Mouse (Mus musculus) intestine, embryonic 15.5 days (tissue): ENCODE measurements around the gene Bicdl1. TPM values are rescaled to one million over a fixed set of nuclear protein-coding genes. Genes with fewer than 3 reads are reported as not detected.
A peak's percentile ranks its signal among the peaks of the same experiment; 100 is the strongest.

Source experiments
- ATAC-seq: fragments of 200-750 bp; cut with Nextera tagmentation; 2 replicates; pipeline ENCODE4 v1.8.0; 2017; ENCODE audit warnings: moderate TSS enrichment, moderate library complexity
- H3K27ac ChIP-seq: fragments of 300-500 bp; sonication (generic); 2 replicates; pipeline ENCODE4 v1.5.1; 2015; ENCODE audit warnings: mild to moderate bottlenecking, inconsistent platforms
- H3K27me3 ChIP-seq: fragments of 300-500 bp; sonication (generic); replicated peaks from 2 replicates; pipeline ENCODE4 v1.6.1; 2015; ENCODE audit warnings: inconsistent platforms
- H3K36me3 ChIP-seq: fragments of 300-500 bp; sonication (generic); 2 replicates; pipeline ENCODE4 v1.6.1; 2015; ENCODE audit warnings: inconsistent platforms
- H3K4me1 ChIP-seq: fragments of 300-500 bp; sonication (generic); replicated peaks from 2 replicates; pipeline ENCODE4 v1.6.1; 2015; ENCODE audit warnings: inconsistent platforms
- H3K4me2 ChIP-seq: fragments of 300-500 bp; sonication (generic); replicated peaks from 2 replicates; pipeline ENCODE4 v1.6.1; 2015; ENCODE audit warnings: mild to moderate bottlenecking, inconsistent platforms
- H3K4me3 ChIP-seq: fragments of 300-500 bp; sonication (generic); replicated peaks from 2 replicates; pipeline ENCODE4 v1.5.1; 2015; ENCODE audit warnings: inconsistent platforms
- H3K9ac ChIP-seq: fragments of 300-500 bp; sonication (generic); 2 replicates; pipeline ENCODE4 v1.6.1; 2015; ENCODE audit warnings: inconsistent platforms
- H3K9me3 ChIP-seq: fragments of 300-500 bp; sonication (generic); 2 replicates; pipeline ENCODE4 v1.6.1; 2016; ENCODE audit warnings: inconsistent platforms
- WGBS: fragments of 180-500 bp; shearing (Covaris S2); methylation state at CpG from one replicate; pipeline ENCODE4 v1.1.7; 2015; 5-methylcytosine and 5-hydroxymethylcytosine counted together
- polyA plus RNA-seq: library from polyadenylated mRNA; unstranded; fragments of >200 nt; fragmentation: Nextera tagmentation; extraction: Ambion mirVana; gene quantifications from 2 replicates; pipeline ENCODE4 v1.2.1, GENCODE M21; 2015

Gene Bicdl1
- polyA plus RNA-seq, 1 experiment from 2014 or later: 11.3 TPM

- Histone ChIP-seq H3K9ac (no peak overlapping the region), H3K27ac (no peak overlapping the region), H3K4me3 (no peak overlapping the region), H3K9me3 (no peaks in the 10 kb centered on the region), H3K4me2 (no peak overlapping the region), H3K4me1 (no peaks in the 10 kb centered on the region), H3K27me3 (no peaks in the 10 kb centered on the region), H3K36me3 (no peaks in the 10 kb centered on the region)
- no peak for ATAC-seq
- WGBS: 76% methylated on average over 6 of the region's 6 CpGs
Measured at GRCm38 (mm10) chr5:115695191-115695770, 36.1 kb downstream of the Bicdl1 start.

- no peaks in the 10 kb centered on the region for H3K9me3 ChIP-seq
- no peak overlapping the region for H3K4me2 ChIP-seq
- no peak overlapping the region for H3K9ac ChIP-seq
- ATAC-seq: no peak
- no peak overlapping the region for H3K27ac ChIP-seq
- H3K4me3 ChIP-seq: no peak overlapping the region
- 55% methylated on average over 3 of the region's 3 CpGs for WGBS
- no peaks in the 10 kb centered on the region for H3K36me3 ChIP-seq
- H3K27me3 ChIP-seq: no peaks in the 10 kb centered on the region
- H3K4me1 ChIP-seq: no peaks in the 10 kb centered on the region
Measured at GRCm38 (mm10) chr5:115693271-115693670, 38.1 kb downstream of the Bicdl1 start.

GRCm38 (mm10) chr5:115686716-115687115 lies 44.7 kb downstream of the Bicdl1 start:
- Histone ChIP-seq H3K27me3 (no peaks in the 10 kb centered on the region), H3K9ac (no peak overlapping the region), H3K4me1 (no peaks in the 10 kb centered on the region), H3K9me3 (no peaks in the 10 kb centered on the region), H3K4me2 (no peak overlapping the region), H3K27ac (no peak overlapping the region), H3K36me3 (no peaks in the 10 kb centered on the region), H3K4me3 (no peak overlapping the region)
- no peak for ATAC-seq
- 63% methylated on average over 7 of the region's 7 CpGs for WGBS

GRCm38 (mm10) chr5:115685126-115685525 lies 46.3 kb downstream of the Bicdl1 start:
- no peak overlapping the region for H3K9ac ChIP-seq
- ATAC-seq: no peak

GRCm38 (mm10) chr5:115671846-115672245 lies 59.6 kb downstream of the Bicdl1 start:
- no peak overlapping the region for H3K9ac ChIP-seq

More at GRCm38 (mm10) chr5:115685126-115685525, 46.3 kb downstream of the Bicdl1 start:
- H3K4me2 ChIP-seq: no peak overlapping the region
- no peaks in the 10 kb centered on the region for H3K4me1 ChIP-seq
- no peak overlapping the region for H3K27ac ChIP-seq
- H3K9me3 ChIP-seq: no peaks in the 10 kb centered on the region
- no peaks in the 10 kb centered on the region for H3K27me3 ChIP-seq
- WGBS: 85% methylated on average over 10 of the region's 10 CpGs
- no peaks in the 10 kb centered on the region for H3K36me3 ChIP-seq
- H3K4me3 ChIP-seq: no peak overlapping the region

GRCm38 (mm10) chr5:115670406-115670805 lies 61.0 kb downstream of the Bicdl1 start:
- H3K9ac ChIP-seq: no peak overlapping the region
- H3K9me3 ChIP-seq: no peaks in the 10 kb centered on the region
- H3K4me1 ChIP-seq: no peaks in the 10 kb centered on the region
- no peak overlapping the region for H3K4me3 ChIP-seq
- peak; percentile 88 for ATAC-seq
- 50% methylated on average over 2 of the region's 2 CpGs for WGBS
- no peaks in the 10 kb centered on the region for H3K27me3 ChIP-seq
- H3K27ac ChIP-seq: no peak overlapping the region
- no peaks in the 10 kb centered on the region for H3K36me3 ChIP-seq
- no peak overlapping the region for H3K4me2 ChIP-seq

More at GRCm38 (mm10) chr5:115671846-115672245, 59.6 kb downstream of the Bicdl1 start:
- Histone ChIP-seq H3K4me3 (no peak overlapping the region), H3K27me3 (no peaks in the 10 kb centered on the region), H3K4me1 (no peaks in the 10 kb centered on the region), H3K9me3 (no peaks in the 10 kb centered on the region), H3K27ac (no peak overlapping the region), H3K4me2 (no peak overlapping the region), H3K36me3 (no peaks in the 10 kb centered on the region)
- ATAC-seq: no peak
- WGBS: 67% methylated on average over 8 of the region's 8 CpGs

GRCm38 (mm10) chr5:115669974-115670373 lies 61.4 kb downstream of the Bicdl1 start:
- Histone ChIP-seq H3K4me1 (no peaks in the 10 kb centered on the region), H3K9me3 (no peaks in the 10 kb centered on the region), H3K36me3 (no peaks in the 10 kb centered on the region), H3K27ac (no peak overlapping the region), H3K4me3 (no peak overlapping the region), H3K27me3 (no peaks in the 10 kb centered on the region), H3K4me2 (no peak overlapping the region), H3K9ac (no peak overlapping the region)
- ATAC-seq: peak; percentile 51
- WGBS: 83% methylated on average over 11 of the region's 11 CpGs

- no peak overlapping the region for H3K4me3 ChIP-seq
- no peaks in the 10 kb centered on the region for H3K36me3 ChIP-seq
- no peaks in the 10 kb centered on the region for H3K9me3 ChIP-seq
- no peak overlapping the region for H3K27ac ChIP-seq
- no peak overlapping the region for H3K4me2 ChIP-seq
- H3K9ac ChIP-seq: no peak overlapping the region
- H3K4me1 ChIP-seq: no peaks in the 10 kb centered on the region
- ATAC-seq: no peak
- WGBS: 85% methylated on average over 12 of the region's 12 CpGs
- H3K27me3 ChIP-seq: no peaks in the 10 kb centered on the region
Measured at GRCm38 (mm10) chr5:115668986-115669385, 62.4 kb downstream of the Bicdl1 start.

- Histone ChIP-seq H3K36me3 (no peaks in the 10 kb centered on the region), H3K9ac (no peak overlapping the region), H3K4me3 (no peak overlapping the region), H3K27me3 (no peaks in the 10 kb centered on the region), H3K9me3 (no peaks in the 10 kb centered on the region), H3K27ac (no peak overlapping the region), H3K4me2 (no peak overlapping the region), H3K4me1 (no peaks in the 10 kb centered on the region)
- ATAC-seq: no peak
- 14% methylated on average over 7 of the region's 7 CpGs for WGBS
Measured at GRCm38 (mm10) chr5:115667894-115668293, 63.5 kb downstream of the Bicdl1 start.

GRCm38 (mm10) chr5:115667210-115667609 lies 64.2 kb downstream of the Bicdl1 start:
- no peak; the same call in 1 of the 2 replicates for ATAC-seq
- 72% methylated on average over 8 of the region's 8 CpGs for WGBS
- H3K27ac ChIP-seq: no peak overlapping the region

GRCm38 (mm10) chr5:115666366-115667065 lies 64.9 kb downstream of the Bicdl1 start:
- Histone ChIP-seq H3K9ac (no peak overlapping the region), H3K27ac (no peak overlapping the region), H3K36me3 (no peaks in the 10 kb centered on the region), H3K4me2 (no peak overlapping the region), H3K27me3 (no peaks in the 10 kb centered on the region), H3K4me3 (no peak overlapping the region), H3K4me1 (no peaks in the 10 kb centered on the region), H3K9me3 (no peaks in the 10 kb centered on the region)
- no peak for ATAC-seq
- WGBS: 61% methylated on average over 8 of the region's 8 CpGs

More at GRCm38 (mm10) chr5:115667210-115667609, 64.2 kb downstream of the Bicdl1 start:
- Histone ChIP-seq H3K9ac (no peak overlapping the region), H3K4me2 (no peak overlapping the region), H3K27me3 (no peaks in the 10 kb centered on the region), H3K4me3 (no peak overlapping the region), H3K36me3 (no peaks in the 10 kb centered on the region), H3K9me3 (no peaks in the 10 kb centered on the region), H3K4me1 (no peaks in the 10 kb centered on the region)

GRCm38 (mm10) chr5:115662658-115663057 lies 68.8 kb downstream of the Bicdl1 start:
- H3K36me3 ChIP-seq: no peaks in the 10 kb centered on the region
- no peaks in the 10 kb centered on the region for H3K4me1 ChIP-seq
- no peak for ATAC-seq
- no peaks in the 10 kb centered on the region for H3K9me3 ChIP-seq
- no peak overlapping the region for H3K27ac ChIP-seq
- no peak overlapping the region for H3K4me2 ChIP-seq
- 82% methylated on average over 22 of the region's 22 CpGs for WGBS
- no peaks in the 10 kb centered on the region for H3K27me3 ChIP-seq
- H3K4me3 ChIP-seq: no peak overlapping the region
- H3K9ac ChIP-seq: no peak overlapping the region

- H3K36me3 ChIP-seq: no peaks in the 10 kb centered on the region
- H3K27me3 ChIP-seq: no peaks in the 10 kb centered on the region
- no peaks in the 10 kb centered on the region for H3K9me3 ChIP-seq
- H3K27ac ChIP-seq: no peak overlapping the region
- WGBS: 75% methylated on average over 6 of the region's 6 CpGs
- no peak overlapping the region for H3K4me3 ChIP-seq
- H3K9ac ChIP-seq: no peak overlapping the region
- H3K4me2 ChIP-seq: no peak overlapping the region
- H3K4me1 ChIP-seq: no peaks in the 10 kb centered on the region
- no peak for ATAC-seq
Measured at GRCm38 (mm10) chr5:115658352-115658751, 73.1 kb downstream of the Bicdl1 start.
